Mouse (Mus musculus) heart, postnatal 0 days (tissue): ENCODE results near the gene Slc25a30. TPM values are rescaled to one million over a fixed set of nuclear protein-coding genes. Genes with fewer than 3 reads are reported as not detected.

Source experiments
- ATAC-seq: fragments of 200-750 bp; cut with Nextera tagmentation; 2 replicates; pipeline ENCODE4 v1.8.0; 2017; ENCODE audit warnings: low read depth, moderate number of reproducible peaks, moderate library complexity; ENCODE audit not compliant: insufficient read depth
- DNase-seq: peaks from one replicate; pipeline ENCODE4 v3.0.0-alpha.2; 2016; ENCODE audit warnings: low spot score
- H3K27ac ChIP-seq: fragments of 300-500 bp; sonication (generic); 2 replicates; pipeline ENCODE4 v1.5.1; 2014; ENCODE audit warnings: low read depth, mild to moderate bottlenecking
- H3K27me3 ChIP-seq: fragments of 300-500 bp; sonication (generic); 2 replicates; pipeline ENCODE4 v1.6.1; 2014; ENCODE audit warnings: low read length, mixed read lengths; ENCODE audit not compliant: control insufficient read depth, insufficient read depth
- H3K36me3 ChIP-seq: fragments of 300-500 bp; sonication (generic); replicated peaks from 2 replicates; pipeline ENCODE4 v1.6.1; 2014; ENCODE audit warnings: low read length, mixed read lengths; ENCODE audit not compliant: control insufficient read depth, insufficient read depth
- H3K4me1 ChIP-seq: fragments of 300-500 bp; sonication (generic); 2 replicates; pipeline ENCODE4 v1.6.1; 2014; ENCODE audit warnings: antibody characterized with exemption; ENCODE audit not compliant: control insufficient read depth, insufficient read depth
- H3K4me2 ChIP-seq: fragments of 300-500 bp; sonication (generic); 2 replicates; pipeline ENCODE4 v1.6.1; 2014; ENCODE audit warnings: low read depth, mild to moderate bottlenecking, low read length, moderate library complexity
- H3K4me3 ChIP-seq: fragments of 300-500 bp; sonication (generic); 2 replicates; pipeline ENCODE4 v1.5.1; 2014; ENCODE audit warnings: low read depth, low read length
- H3K9ac ChIP-seq: fragments of 300-500 bp; sonication (generic); replicated peaks from 2 replicates; pipeline ENCODE4 v1.6.1; 2014; ENCODE audit warnings: low read depth, low read length, mixed read lengths
- H3K9me3 ChIP-seq: fragments of 300-500 bp; sonication (generic); replicated peaks from 2 replicates; pipeline ENCODE4 v1.6.1; 2016; ENCODE audit warnings: low read length; ENCODE audit not compliant: control insufficient read depth
- CTCF ChIP-seq: IDR thresholded peaks from 2 replicates; pipeline ENCODE4 v1.5.1; 2016; ENCODE audit warnings: antibody characterized with exemption, control low read depth, low read depth
- EP300 ChIP-seq: IDR thresholded peaks from 2 replicates; pipeline ENCODE4 v1.6.1; 2016; ENCODE audit warnings: antibody characterized with exemption, low read depth
- WGBS: fragments of 180-500 bp; shearing (Covaris S2); extraction: QIAGEN DNeasy Blood & Tissue Kit; methylation state at CpG from one replicate; pipeline ENCODE4 v1.1.7; 2014; 5-methylcytosine and 5-hydroxymethylcytosine counted together
- polyA plus RNA-seq: library from polyadenylated mRNA; unstranded; fragments of >200 nt; fragmentation: Nextera tagmentation; extraction: Ambion mirVana; gene quantifications from 2 replicates; pipeline ENCODE4 v1.2.1, GENCODE M21; 2015
- total RNA-seq: library from RNA; depleted of rRNA; stranded (reverse); fragments of >200 nt; gene quantifications from 2 replicates; pipeline ENCODE4 v1.2.3, GENCODE M21; 2014; ENCODE audit warnings: low replicate concordance

The Slc25a30 gene
- total and polyA plus RNA-seq, 2 experiments from 2014 or later: 6.3 to 39.2 TPM

GRCm38 (mm10) chr14:75732631-75733030 is 54.2 kb downstream of the Slc25a30 start:
- Histone ChIP-seq H3K9me3 (no peaks in the 10 kb centered on the region), H3K27ac (no peak overlapping the region), H3K4me3 (no peak overlapping the region), H3K36me3 (peaks cover 88% of the 10 kb centered on the region), H3K9ac (no peak overlapping the region), H3K4me2 (no peak overlapping the region), H3K4me1 (no peaks in the 10 kb centered on the region), H3K27me3 (no peaks in the 10 kb centered on the region)
- no peak for ATAC-seq
- DNase-seq: no peak
- TF ChIP-seq CTCF (no peak), EP300 (no peak)
- 81% methylated on average over 7 of the region's 7 CpGs for WGBS

GRCm38 (mm10) chr14:75731361-75731760 is 55.5 kb downstream of the Slc25a30 start:
- H3K36me3 ChIP-seq: peaks cover 87% of the 10 kb centered on the region
- H3K4me3 ChIP-seq: no peak overlapping the region
- no peak overlapping the region for H3K4me2 ChIP-seq
- 65% methylated on average over 2 of the region's 2 CpGs for WGBS
- no peaks in the 10 kb centered on the region for H3K4me1 ChIP-seq
- no peaks in the 10 kb centered on the region for H3K27me3 ChIP-seq
- no peak overlapping the region for H3K27ac ChIP-seq
- H3K9ac ChIP-seq: no peak overlapping the region
- H3K9me3 ChIP-seq: no peaks in the 10 kb centered on the region
- DNase-seq (no peak), ATAC-seq (no peak)
- TF ChIP-seq EP300 (no peak), CTCF (no peak)

- peaks cover 83% of the 10 kb centered on the region for H3K36me3 ChIP-seq
- no peak for ATAC-seq
Measured at GRCm38 (mm10) chr14:75728111-75728510, 58.7 kb downstream of the Slc25a30 start.

DNA sequence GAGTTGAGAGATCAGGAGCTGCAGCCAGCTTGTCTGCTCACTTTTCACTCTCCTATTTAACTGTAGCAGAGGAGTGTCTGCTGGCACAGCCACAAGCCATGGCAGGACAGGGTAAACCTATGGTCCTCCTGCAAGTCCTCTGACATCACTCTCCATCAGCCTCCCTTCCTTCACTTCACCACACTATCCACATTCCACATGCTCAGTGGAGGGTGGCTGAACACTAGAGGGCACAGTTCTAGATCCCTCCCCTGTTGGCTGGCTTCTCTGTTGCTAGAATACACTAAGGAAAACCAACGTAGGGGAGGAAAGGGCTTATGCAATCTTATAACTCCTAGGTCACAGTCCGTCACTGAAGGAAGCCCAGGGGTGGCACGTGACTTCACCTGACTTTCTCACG is 59.8 kb downstream of the Slc25a30 start:
- Histone ChIP-seq H3K4me1 (peaks cover 4% of the 10 kb centered on the region; the same call in 1 of the 2 replicates), H3K27me3 (no peaks in the 10 kb centered on the region), H3K9me3 (no peaks in the 10 kb centered on the region), H3K9ac (no peak overlapping the region), H3K4me3 (no peak overlapping the region), H3K4me2 (no peak overlapping the region), H3K36me3 (peaks cover 78% of the 10 kb centered on the region), H3K27ac (no peak overlapping the region)
- no peak for TF ChIP-seq EP300
- TF ChIP-seq CTCF: peak; percentile 56
- DNase-seq (peak; percentile 47), ATAC-seq (peak; percentile 57)
- 55% methylated on average over 4 of the region's 4 CpGs for WGBS

More at GRCm38 (mm10) chr14:75728111-75728510, 58.7 kb downstream of the Slc25a30 start:
- H3K4me3 ChIP-seq: no peak overlapping the region
- H3K9me3 ChIP-seq: no peaks in the 10 kb centered on the region
- no peaks in the 10 kb centered on the region for H3K27me3 ChIP-seq
- no peak for DNase-seq
- no peak overlapping the region for H3K27ac ChIP-seq
- 89% methylated on average over 5 of the region's 5 CpGs for WGBS
- H3K9ac ChIP-seq: no peak overlapping the region
- no peak overlapping the region for H3K4me2 ChIP-seq
- peaks cover 4% of the 10 kb centered on the region; the same call in 1 of the 2 replicates for H3K4me1 ChIP-seq
- TF ChIP-seq CTCF (no peak), EP300 (no peak)

DNA sequence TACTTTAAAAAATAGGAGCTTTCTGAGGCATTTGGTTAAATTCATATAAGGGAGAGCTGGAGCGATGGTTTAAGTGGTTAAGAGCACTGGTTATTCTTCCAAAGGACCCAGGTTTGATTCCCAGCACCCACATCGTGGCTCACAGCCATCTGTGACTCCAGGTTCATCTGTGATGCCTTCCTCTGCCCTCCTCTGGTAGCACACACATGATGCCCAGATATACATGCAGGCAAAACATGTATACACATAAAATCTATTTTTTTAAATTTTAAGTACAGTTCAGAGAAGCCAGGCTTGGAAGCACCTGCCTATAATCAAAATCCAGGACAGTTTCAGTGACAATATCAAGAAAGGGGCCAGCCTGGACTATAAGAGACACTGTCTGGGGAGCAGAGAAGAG is 64.0 kb downstream of the Slc25a30 start:
- peaks cover 77% of the 10 kb centered on the region for H3K36me3 ChIP-seq

GRCm38 (mm10) chr14:75721977-75722563 is 64.8 kb downstream of the Slc25a30 start:
- Histone ChIP-seq H3K27me3 (no peaks in the 10 kb centered on the region), H3K9me3 (no peaks in the 10 kb centered on the region), H3K36me3 (peaks cover 76% of the 10 kb centered on the region), H3K4me3 (no peak overlapping the region), H3K9ac (no peak overlapping the region), H3K4me1 (peaks cover 8% of the 10 kb centered on the region; the same call in 1 of the 2 replicates), H3K4me2 (no peak overlapping the region), H3K27ac (no peak overlapping the region)
- WGBS: 54% methylated on average over 12 of the region's 12 CpGs
- TF ChIP-seq CTCF (peak; percentile 90), EP300 (no peak)
- ATAC-seq (peak; percentile 57; the same call in 1 of the 2 replicates), DNase-seq (peak; percentile 37)

More for the DNA sequence above, 64.0 kb downstream of the Slc25a30 start:
- H3K4me1 ChIP-seq: peaks cover 8% of the 10 kb centered on the region; the same call in 1 of the 2 replicates
- WGBS: 98% methylated on average over 2 of the region's 2 CpGs
- H3K9me3 ChIP-seq: no peaks in the 10 kb centered on the region
- no peaks in the 10 kb centered on the region for H3K27me3 ChIP-seq
- DNase-seq: no peak
- TF ChIP-seq CTCF (no peak), EP300 (no peak)
- ATAC-seq: no peak
- H3K4me3 ChIP-seq: no peak overlapping the region
- no peak overlapping the region for H3K27ac ChIP-seq
- H3K9ac ChIP-seq: no peak overlapping the region
- H3K4me2 ChIP-seq: no peak overlapping the region
